Mouse (Mus musculus) adrenal gland, postnatal 25 days (tissue): ENCODE results near the gene Fyttd1. TPM values are rescaled to one million over a fixed set of nuclear protein-coding genes. Genes with fewer than 3 reads are reported as not detected.

Source experiments
- DNase-seq: peaks from one replicate; pipeline ENCODE4 v3.0.0; 2021; ENCODE audit warnings: mixed read lengths
- total RNA-seq: library from RNA; stranded (reverse); gene quantifications from 2 replicates; pipeline ENCODE4 v1.2.3, GENCODE M21; 2021

Gene Fyttd1
- total RNA-seq, 1 experiment from 2014 or later: 103 TPM

- no peak for DNase-seq
These were observed 65.4 kb downstream of the Fyttd1 start for GRCm38 (mm10) chr16:32942694-32943093.

DNA sequence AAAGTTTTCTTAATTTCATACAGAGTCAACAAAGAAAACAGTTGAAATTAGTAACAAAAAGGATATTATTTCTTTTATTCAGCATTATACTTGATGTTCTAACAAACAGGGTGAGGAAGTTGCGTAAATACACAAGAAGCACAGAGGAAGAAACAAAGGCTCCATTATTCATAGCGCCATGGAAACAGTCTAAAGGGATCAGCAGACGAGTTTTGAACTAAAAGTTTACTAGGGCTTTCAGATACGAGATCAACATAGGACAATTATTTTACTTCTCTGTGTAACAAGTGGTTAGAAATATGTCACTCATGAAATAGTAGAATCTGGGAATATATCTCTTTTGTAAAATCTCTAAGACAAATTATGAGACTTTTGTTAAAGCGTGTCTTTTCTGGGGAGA is 68.1 kb downstream of the Fyttd1 start:
- DNase-seq: no peak

DNA sequence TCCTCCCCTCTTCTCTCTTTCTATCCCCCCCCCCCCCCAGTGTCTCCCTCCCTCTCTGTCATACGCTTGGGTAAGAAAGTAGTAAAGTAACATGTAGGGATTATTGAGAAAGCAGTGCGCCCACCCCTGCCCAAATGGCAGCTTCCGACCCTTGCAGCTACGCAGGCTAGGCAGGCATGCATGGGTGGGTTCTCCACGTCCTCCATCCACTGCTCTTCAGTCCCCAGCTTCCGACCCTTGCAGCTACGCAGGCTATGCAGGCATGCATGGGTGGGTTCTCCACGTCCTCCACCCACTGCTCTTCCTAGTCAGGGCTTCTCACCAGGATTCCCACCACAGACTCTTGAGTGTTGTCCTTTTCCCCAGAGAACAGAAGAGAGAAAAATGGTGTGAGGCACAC is 70.7 kb downstream of the Fyttd1 start:
- no peak for DNase-seq

DNA sequence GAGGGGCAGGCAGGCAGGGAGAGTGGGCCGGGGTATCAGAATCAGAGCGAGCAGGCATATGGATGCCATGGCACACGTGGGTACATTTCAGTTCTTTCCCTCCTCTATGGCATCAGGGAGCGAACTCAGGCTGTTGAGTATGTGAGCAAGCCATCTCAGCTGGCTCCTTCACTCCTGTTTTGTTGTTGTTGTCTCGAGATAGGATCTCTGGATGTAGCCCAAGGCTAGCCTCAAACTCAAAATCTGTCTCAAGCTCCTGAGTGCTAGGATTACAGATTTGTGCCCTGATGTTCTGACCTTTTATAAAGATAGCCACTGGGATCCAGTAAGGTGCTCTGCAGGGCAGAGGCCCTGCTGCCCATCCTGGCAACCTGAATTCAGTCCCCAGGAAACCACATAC is 71.4 kb downstream of the Fyttd1 start:
- no peak for DNase-seq

- DNase-seq: no peak
These were observed 72.0 kb downstream of the Fyttd1 start for GRCm38 (mm10) chr16:32949281-32949680.

- DNase-seq: no peak
These were observed 73.8 kb downstream of the Fyttd1 start for GRCm38 (mm10) chr16:32951074-32951473.

- no peak for DNase-seq
These were observed 76.5 kb downstream of the Fyttd1 start for GRCm38 (mm10) chr16:32953806-32954205.

DNA sequence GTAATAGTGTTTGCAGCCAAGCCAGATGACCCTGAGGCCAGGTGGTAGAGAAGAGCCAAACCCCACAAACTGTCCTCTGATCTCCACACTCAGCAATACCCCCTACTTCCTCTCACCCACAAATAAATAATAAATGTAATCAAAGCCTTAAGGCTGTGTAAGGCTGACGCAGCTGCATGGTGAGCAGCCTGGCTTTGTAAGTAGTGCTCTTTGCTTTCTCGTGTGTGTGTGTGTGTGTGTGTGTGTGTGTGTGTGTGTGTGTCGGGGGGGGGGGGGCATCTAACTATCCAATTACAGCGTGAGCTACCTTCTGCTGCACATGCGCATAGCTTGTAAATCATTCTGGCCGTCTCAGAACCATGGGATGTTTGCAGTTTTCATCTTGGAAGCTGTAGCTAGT is 77.0 kb downstream of the Fyttd1 start:
- DNase-seq: no peak

- no peak for DNase-seq
These were observed 79.6 kb downstream of the Fyttd1 start for GRCm38 (mm10) chr16:32956889-32957288.

Other genes with a start within 250 kb of the Fyttd1 start
- 34.8 and 52.2 TPM in 2 replicates for gene Tnk2, start 233.6 kb upstream of the Fyttd1 start, total RNA-seq
- gene Muc4, start 141.6 kb upstream of the Fyttd1 start, total RNA-seq: not detected in 2 replicates
- gene Muc20, start 80.1 kb upstream of the Fyttd1 start, total RNA-seq: 0.12 TPM in 1 of 2 replicates, not detected in the other
- not detected in 2 replicates for gene Smbd1, start 67.0 kb upstream of the Fyttd1 start, total RNA-seq
- 32.6 and 36.4 TPM in 2 replicates for gene Rubcn, start 266 bp downstream of the Fyttd1 start, total RNA-seq
- gene Lrch3, start 36.6 kb downstream of the Fyttd1 start, total RNA-seq: 40.7 and 42.7 TPM in 2 replicates
- 0.48 and 1.6 TPM in 2 replicates for gene Iqcg, start 178.7 kb downstream of the Fyttd1 start, total RNA-seq
- 492 and 649 TPM in 2 replicates for gene Rpl35a, start 179.0 kb downstream of the Fyttd1 start, total RNA-seq
- gene Lmln, start 185.0 kb downstream of the Fyttd1 start, total RNA-seq: 15.5 and 19.5 TPM in 2 replicates